Mouse (Mus musculus) midbrain, embryonic 15.5 days (tissue): ENCODE measurements at regions not wholly inside any gene's neighbourhood (a gene's known extent, or its start where the extent isn't known, plus 50 kb on each side); places are given as distances from the start of the nearest gene placed in this dataset.
A peak's percentile ranks its signal among the peaks of the same experiment; 100 is the strongest.
"Not testable (repeated sequence)": the region's sequence is repeated elsewhere in the genome, so short reads cannot be mapped to it uniquely, and the experiment has no call there.

Experiments
- ATAC-seq: fragments of 200-750 bp; cut with Nextera tagmentation; replicated peaks from 2 replicates; pipeline ENCODE4 v1.8.0; 2017; ENCODE audit warnings: moderate TSS enrichment
- H3K27ac ChIP-seq: fragments of 300-500 bp; sonication (generic); 2 replicates; pipeline ENCODE4 v1.5.1; 2015; ENCODE audit warnings: mild to moderate bottlenecking, inconsistent platforms
- H3K27me3 ChIP-seq: fragments of 300-500 bp; sonication (generic); replicated peaks from 2 replicates; pipeline ENCODE4 v1.6.1; 2015; ENCODE audit warnings: inconsistent platforms
- H3K36me3 ChIP-seq: fragments of 300-500 bp; sonication (generic); replicated peaks from 2 replicates; pipeline ENCODE4 v1.6.1; 2015; ENCODE audit warnings: inconsistent platforms
- H3K4me1 ChIP-seq: fragments of 300-500 bp; sonication (generic); 2 replicates; pipeline ENCODE4 v1.6.1; 2015; ENCODE audit warnings: inconsistent platforms
- H3K4me2 ChIP-seq: fragments of 300-500 bp; sonication (generic); 2 replicates; pipeline ENCODE4 v1.6.1; 2015; ENCODE audit warnings: inconsistent platforms, mild to moderate bottlenecking, moderate library complexity
- H3K4me3 ChIP-seq: fragments of 300-500 bp; sonication (generic); 2 replicates; pipeline ENCODE4 v1.5.1; 2015; ENCODE audit warnings: mild to moderate bottlenecking, inconsistent platforms
- H3K9ac ChIP-seq: fragments of 300-500 bp; sonication (generic); 2 replicates; pipeline ENCODE4 v1.6.1; 2015; ENCODE audit warnings: mild to moderate bottlenecking, inconsistent platforms
- H3K9me3 ChIP-seq: fragments of 300-500 bp; sonication (generic); 2 replicates; pipeline ENCODE4 v1.6.1; 2016; ENCODE audit warnings: inconsistent platforms
- WGBS: fragments of 180-500 bp; shearing (Covaris S2); methylation state at CpG from one replicate; pipeline ENCODE4 v1.1.7; 2015; ENCODE audit warnings: mixed read lengths; 5-methylcytosine and 5-hydroxymethylcytosine counted together

DNA sequence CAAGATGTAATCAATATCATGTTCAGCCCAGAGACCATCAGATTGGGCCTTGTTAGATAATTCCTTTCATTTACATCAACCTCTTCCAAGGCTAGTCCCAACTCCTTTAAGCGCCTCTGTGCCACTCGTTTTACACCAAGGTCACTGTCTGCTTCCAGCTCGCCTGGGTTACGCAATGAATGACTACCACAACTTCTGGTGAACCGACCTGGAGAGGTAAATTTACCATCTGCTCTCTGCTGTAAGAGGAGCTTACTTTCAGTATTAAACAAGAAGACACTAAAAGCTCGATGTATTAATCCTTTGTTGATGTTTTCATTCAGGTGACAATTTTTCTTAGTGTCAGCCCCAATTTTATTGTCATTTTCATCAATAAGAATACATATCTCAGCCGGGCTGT lies 51.7 kb upstream of the Fam174b start:
- H3K4me1 ChIP-seq: peaks cover 2% of the 10 kb centered on the region; the same call in 1 of the 2 replicates
- H3K36me3 ChIP-seq: no peaks in the 10 kb centered on the region
- H3K27ac ChIP-seq: no peak overlapping the region
- 91% methylated on average over 7 of the region's 7 CpGs for WGBS
- no peak overlapping the region for H3K9ac ChIP-seq
- no peak for ATAC-seq
- H3K9me3 ChIP-seq: no peaks in the 10 kb centered on the region
- H3K27me3 ChIP-seq: no peaks in the 10 kb centered on the region
- H3K4me3 ChIP-seq: no peak overlapping the region
- no peak overlapping the region for H3K4me2 ChIP-seq

DNA sequence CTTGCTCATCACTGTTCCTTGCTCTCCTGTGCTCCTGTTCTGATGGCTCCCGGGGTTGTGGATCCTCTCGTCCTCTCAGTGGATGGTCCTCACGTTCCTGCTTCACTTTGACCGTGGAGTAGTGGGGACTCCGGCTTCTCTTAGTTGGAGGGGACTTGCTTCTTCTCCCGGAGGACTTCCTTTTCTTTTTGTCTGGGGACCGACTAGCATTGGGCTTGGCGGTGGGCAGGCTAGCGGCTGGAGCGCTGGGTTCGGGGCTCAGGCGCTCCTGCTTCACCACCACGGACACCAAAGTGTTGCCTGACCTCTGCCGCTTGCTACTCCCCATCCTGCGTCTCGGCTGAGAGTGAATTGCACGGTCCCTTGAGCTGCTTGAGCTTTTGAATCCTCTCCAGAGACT lies 53.9 kb upstream of the Fam174b start:
- not testable (repeated sequence) for H3K27me3 ChIP-seq, H3K36me3 ChIP-seq, H3K9me3 ChIP-seq, H3K9ac ChIP-seq, H3K4me3 ChIP-seq, H3K4me2 ChIP-seq, ATAC-seq, H3K27ac ChIP-seq
- 95% methylated on average over 16 of the region's 17 CpGs for WGBS
- peaks cover 12% of the 10 kb centered on the region for H3K4me1 ChIP-seq

DNA sequence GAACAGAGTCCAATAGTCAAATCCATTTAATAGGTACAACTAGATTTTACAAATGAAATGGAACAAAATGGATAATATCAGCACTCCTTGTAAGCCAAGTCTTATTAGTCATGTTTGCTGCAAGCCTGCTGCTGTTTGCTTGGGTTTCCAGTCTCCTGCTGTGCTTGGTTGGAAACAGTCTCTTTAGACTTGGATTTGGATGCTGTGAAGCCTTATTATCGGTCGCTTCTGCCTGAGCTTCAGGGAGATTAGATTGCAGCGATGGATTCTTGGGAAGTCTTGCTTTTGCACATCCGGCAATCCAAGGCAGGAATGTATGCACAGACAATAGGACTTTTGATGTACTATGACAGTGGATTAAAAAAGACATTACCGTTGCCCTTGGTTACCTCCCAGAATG lies 57.3 kb upstream of the Fam174b start:
- WGBS: 8% methylated on average over 5 of the region's 5 CpGs
- ATAC-seq: no peak
- peaks cover 12% of the 10 kb centered on the region for H3K4me1 ChIP-seq
- H3K4me2 ChIP-seq: no peak overlapping the region
- no peak overlapping the region for H3K4me3 ChIP-seq
- H3K27ac ChIP-seq: 0 out of 2 replicates have a peak overlapping the region, but pooled peaks have one; percentile 34
- H3K36me3 ChIP-seq: no peaks in the 10 kb centered on the region
- H3K9ac ChIP-seq: no peak overlapping the region
- no peaks in the 10 kb centered on the region for H3K27me3 ChIP-seq
- H3K9me3 ChIP-seq: no peaks in the 10 kb centered on the region

DNA sequence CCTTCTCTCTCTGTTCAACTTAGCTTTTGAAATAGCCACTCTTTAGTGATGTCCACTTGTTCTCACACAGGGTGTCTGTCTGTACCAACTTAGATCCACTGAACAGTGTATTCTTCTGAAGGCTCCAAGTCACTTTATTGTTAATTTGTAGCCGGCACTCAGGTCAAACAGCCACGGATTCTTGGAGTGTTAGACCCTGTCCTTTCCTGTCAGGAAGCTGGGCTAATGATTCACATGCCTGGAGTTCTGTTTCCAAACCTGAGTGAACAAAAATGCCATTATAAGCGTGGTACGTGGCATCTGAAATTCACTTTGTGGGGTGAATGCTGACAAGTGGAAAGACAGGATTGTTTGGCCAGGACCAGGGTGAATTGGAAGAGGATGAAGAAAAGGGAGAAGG lies 69.5 kb upstream of the Fam174b start:
- Histone ChIP-seq H3K27me3 (no peaks in the 10 kb centered on the region), H3K4me3 (no peak overlapping the region), H3K27ac (no peak overlapping the region), H3K36me3 (no peaks in the 10 kb centered on the region), H3K4me2 (no peak overlapping the region), H3K9me3 (no peaks in the 10 kb centered on the region), H3K9ac (no peak overlapping the region), H3K4me1 (no peaks in the 10 kb centered on the region)
- 71% methylated on average over 4 of the region's 4 CpGs for WGBS
- no peak for ATAC-seq

DNA sequence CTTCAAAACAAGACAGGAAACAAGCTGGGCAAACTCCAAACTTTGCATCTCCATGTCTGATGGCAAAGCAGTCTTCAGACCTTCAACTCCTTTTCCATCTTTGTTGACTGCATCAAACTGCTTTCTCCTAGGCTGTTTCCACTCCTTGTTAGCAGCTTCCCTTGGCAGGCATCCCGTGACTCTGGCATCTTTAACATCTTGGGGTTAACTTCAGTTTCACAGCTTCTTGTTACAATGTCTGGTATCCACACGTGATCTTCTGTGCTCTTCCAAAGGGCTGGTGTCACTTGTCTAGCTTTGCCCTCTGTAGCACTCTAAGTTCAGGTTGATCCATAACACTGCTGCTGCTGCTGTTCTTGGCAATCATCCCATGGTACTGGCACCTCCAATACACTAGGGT lies 71.3 kb upstream of the Fam174b start:
- ATAC-seq: no peak

DNA sequence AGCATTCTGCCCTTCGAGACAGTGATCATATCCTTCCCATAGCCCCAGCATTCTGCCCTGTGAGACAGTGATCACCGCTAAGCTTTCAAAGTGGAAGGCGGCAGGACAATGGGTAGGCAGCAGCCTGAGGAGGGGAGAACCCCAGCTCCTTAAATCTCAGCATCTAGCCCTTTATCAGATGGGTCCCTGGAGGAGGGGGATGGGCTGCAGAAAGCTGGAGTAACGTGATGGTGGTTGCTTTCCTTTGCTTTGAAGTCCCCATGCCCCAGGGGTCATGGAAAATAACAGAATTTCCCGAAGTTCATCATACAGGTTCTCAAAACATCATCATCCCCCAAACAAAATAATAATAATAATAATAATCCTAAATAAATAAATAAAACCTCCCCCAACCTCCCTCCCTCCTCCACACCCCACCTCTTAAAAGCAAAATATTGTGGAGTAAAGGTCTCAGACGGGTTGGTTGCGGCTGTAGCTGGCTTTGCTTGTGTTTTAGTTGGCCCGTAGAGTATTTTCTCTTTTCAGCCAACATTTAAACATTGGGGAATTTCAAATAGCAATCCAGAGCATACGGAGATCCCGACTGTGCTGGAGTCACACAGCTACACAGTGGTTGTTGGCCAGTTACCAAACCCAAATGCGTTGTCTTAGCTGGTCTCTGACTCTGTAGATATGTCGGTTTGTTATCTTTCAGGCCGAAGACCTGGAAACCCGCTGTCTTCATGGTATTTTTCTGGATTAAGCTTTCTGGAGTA lies 73.0 kb upstream of the Fam174b start:
- WGBS: 74% methylated on average over 14 of the region's 14 CpGs
- H3K9ac ChIP-seq: no peak overlapping the region
- H3K36me3 ChIP-seq: no peaks in the 10 kb centered on the region
- H3K4me3 ChIP-seq: no peak overlapping the region
- no peak overlapping the region for H3K4me2 ChIP-seq
- H3K27ac ChIP-seq: no peak overlapping the region
- no peaks in the 10 kb centered on the region for H3K27me3 ChIP-seq
- no peaks in the 10 kb centered on the region for H3K4me1 ChIP-seq
- no peaks in the 10 kb centered on the region for H3K9me3 ChIP-seq
- no peak for ATAC-seq

More for the DNA sequence above, 71.3 kb upstream of the Fam174b start:
- H3K4me3 ChIP-seq: no peak overlapping the region
- no peak overlapping the region for H3K4me2 ChIP-seq
- H3K36me3 ChIP-seq: no peaks in the 10 kb centered on the region
- H3K27ac ChIP-seq: no peak overlapping the region
- H3K27me3 ChIP-seq: no peaks in the 10 kb centered on the region
- 80% methylated on average over 2 of the region's 2 CpGs for WGBS
- H3K9ac ChIP-seq: no peak overlapping the region
- no peaks in the 10 kb centered on the region for H3K9me3 ChIP-seq
- no peaks in the 10 kb centered on the region for H3K4me1 ChIP-seq

DNA sequence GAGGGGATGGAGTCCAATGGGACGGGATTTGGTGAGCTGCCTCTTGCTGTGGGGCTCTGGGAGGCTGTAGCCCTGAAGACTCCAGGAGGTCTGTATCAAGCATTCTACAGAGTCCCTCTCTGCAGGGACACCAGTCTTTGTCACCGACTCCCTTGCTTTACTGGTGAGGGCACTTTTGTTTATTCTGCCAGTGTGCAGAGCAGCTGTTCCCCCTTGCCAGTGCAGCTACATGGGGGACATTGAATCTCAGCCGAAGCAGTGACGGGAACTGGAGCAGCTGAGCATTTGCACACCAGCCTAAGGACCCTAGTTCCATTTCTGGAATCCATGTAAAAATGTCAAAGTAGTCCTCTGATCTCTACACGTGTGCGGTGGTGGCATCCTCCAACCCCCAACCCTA lies 75.1 kb upstream of the Fam174b start:
- WGBS: 53% methylated on average over 6 of the region's 6 CpGs
- no peak overlapping the region for H3K4me2 ChIP-seq
- no peaks in the 10 kb centered on the region for H3K36me3 ChIP-seq
- H3K4me1 ChIP-seq: no peaks in the 10 kb centered on the region
- no peaks in the 10 kb centered on the region for H3K27me3 ChIP-seq
- H3K9ac ChIP-seq: no peak overlapping the region
- no peak overlapping the region for H3K4me3 ChIP-seq
- no peak for ATAC-seq
- no peaks in the 10 kb centered on the region for H3K9me3 ChIP-seq
- no peak overlapping the region for H3K27ac ChIP-seq

DNA sequence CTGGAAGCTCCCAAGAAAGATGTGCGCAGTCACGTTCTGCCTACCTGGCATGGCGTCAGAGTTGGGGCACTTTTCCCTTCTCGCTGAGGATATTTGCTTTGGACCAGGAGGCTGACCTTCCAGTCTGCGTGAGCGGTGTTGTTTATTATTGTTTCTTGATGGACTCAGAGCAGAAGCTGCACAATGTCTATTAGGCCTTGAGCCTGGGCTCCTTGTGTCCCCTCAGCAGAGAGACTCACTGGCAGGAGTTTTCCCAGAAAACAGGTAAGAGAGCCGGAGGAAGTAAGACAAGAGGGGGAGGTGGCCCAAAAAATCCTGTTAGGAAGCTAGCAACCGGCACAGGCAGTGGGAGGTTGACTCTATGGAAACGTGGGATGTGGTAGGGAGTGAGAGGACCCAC lies 77.6 kb upstream of the Fam174b start:
- H3K4me1 ChIP-seq: no peaks in the 10 kb centered on the region
- 81% methylated on average over 9 of the region's 9 CpGs for WGBS
- H3K27ac ChIP-seq: no peak overlapping the region
- no peaks in the 10 kb centered on the region for H3K27me3 ChIP-seq
- H3K9ac ChIP-seq: no peak overlapping the region
- no peaks in the 10 kb centered on the region for H3K9me3 ChIP-seq
- no peaks in the 10 kb centered on the region for H3K36me3 ChIP-seq
- H3K4me2 ChIP-seq: no peak overlapping the region
- ATAC-seq: no peak
- H3K4me3 ChIP-seq: no peak overlapping the region

DNA sequence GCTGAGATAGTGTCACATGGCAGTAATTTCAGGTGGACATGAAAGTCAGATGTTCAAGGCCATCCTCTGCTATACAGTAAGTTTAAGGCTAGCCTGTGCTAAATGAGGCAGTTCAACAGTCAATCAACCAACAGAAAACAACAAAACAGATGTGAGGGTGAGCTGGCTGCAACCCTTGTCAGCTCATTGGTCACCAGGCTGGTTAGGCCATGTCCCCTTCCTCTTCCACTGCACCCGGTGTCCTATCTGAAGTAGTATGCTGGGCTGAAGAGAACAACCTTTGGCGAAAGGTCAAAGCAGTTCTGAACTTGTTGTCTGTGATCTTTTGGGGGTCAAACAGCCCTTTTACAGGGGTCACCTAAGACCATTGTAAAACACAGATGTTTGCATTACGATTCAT lies 78.2 kb upstream of the Fam174b start:
- Histone ChIP-seq H3K4me2 (no peak overlapping the region), H3K36me3 (no peaks in the 10 kb centered on the region), H3K27me3 (no peaks in the 10 kb centered on the region), H3K9me3 (no peaks in the 10 kb centered on the region), H3K9ac (no peak overlapping the region), H3K4me1 (no peaks in the 10 kb centered on the region), H3K4me3 (no peak overlapping the region), H3K27ac (no peak overlapping the region)
- ATAC-seq: no peak
- WGBS: 90% methylated on average over 3 of the region's 3 CpGs

DNA sequence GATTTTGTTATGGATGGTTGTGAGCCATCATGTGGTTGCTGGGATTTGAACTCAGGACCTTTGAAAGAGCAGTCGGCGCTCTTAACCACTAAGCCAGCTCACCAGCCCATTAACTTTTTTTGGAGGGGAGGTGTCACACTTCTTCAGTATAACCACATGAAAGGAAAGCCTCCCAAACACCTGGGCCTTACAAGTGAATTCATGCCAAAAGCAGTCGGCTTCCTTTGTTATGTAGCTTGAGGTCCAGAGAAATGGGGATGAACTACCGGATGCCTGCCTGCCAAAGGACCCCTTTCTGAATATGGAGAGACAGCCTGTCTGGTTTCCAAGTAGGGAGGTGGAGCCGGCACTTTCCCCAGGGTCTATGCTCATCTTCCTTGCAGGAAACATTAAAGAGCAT lies 80.6 kb upstream of the Fam174b start:
- Histone ChIP-seq H3K27me3 (no peaks in the 10 kb centered on the region), H3K4me1 (peaks cover 6% of the 10 kb centered on the region), H3K4me2 (no peak overlapping the region), H3K27ac (no peak overlapping the region), H3K9me3 (no peaks in the 10 kb centered on the region), H3K9ac (no peak overlapping the region), H3K36me3 (no peaks in the 10 kb centered on the region), H3K4me3 (no peak overlapping the region)
- WGBS: 82% methylated on average over 5 of the region's 5 CpGs
- no peak for ATAC-seq

DNA sequence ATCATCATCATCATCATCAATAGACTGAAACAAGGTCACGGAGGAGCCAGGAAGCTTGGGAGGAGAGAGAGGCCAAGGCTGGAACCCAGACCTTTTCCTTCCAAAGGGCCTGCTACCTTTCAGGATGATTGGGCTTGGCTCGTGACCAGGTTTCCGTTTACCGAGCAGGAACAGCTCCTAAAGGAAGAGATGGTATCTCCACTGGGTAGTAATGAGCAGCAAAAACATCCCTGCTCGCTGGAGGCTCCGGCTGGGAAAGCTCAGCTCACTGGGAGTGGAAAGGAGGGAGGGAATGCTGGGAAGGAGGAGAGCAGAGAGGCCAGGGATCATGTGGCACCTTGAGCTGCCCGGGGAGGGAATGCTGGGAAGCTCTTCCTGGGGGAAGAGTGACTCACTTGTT lies 82.8 kb upstream of the Fam174b start:
- H3K4me2 ChIP-seq: no peak overlapping the region
- H3K4me3 ChIP-seq: no peak overlapping the region
- peaks cover 11% of the 10 kb centered on the region for H3K4me1 ChIP-seq
- H3K27ac ChIP-seq: no peak overlapping the region
- H3K9ac ChIP-seq: no peak overlapping the region
- H3K9me3 ChIP-seq: no peaks in the 10 kb centered on the region
- WGBS: 75% methylated on average over 7 of the region's 7 CpGs
- ATAC-seq: no peak
- no peaks in the 10 kb centered on the region for H3K36me3 ChIP-seq
- H3K27me3 ChIP-seq: no peaks in the 10 kb centered on the region

DNA sequence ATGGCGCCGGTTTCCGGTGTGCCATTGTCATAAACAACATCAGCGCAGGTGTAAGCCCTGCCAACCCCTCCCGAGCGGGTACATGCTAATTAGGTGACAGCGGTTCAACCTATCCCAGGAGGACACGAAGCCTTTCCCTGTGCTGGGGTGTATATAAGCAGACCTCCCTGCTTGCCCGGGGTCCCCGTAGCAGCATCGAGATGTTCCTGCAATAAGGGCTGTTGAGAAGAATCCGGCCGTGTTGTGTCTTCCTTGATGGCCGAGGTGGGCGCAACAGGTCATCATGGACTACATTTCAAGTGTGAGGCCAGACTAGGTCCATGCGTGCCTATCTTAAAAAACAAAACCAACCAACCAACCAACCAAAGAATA lies 83.7 kb upstream of the Fam174b start:
- H3K27ac ChIP-seq, H3K9ac ChIP-seq, H3K4me3 ChIP-seq, H3K4me2 ChIP-seq, H3K9me3 ChIP-seq, ATAC-seq, H3K36me3 ChIP-seq, H3K27me3 ChIP-seq: not testable (repeated sequence)
- peaks cover 11% of the 10 kb centered on the region for H3K4me1 ChIP-seq
- WGBS: 97% methylated on average over 16 of the region's 16 CpGs

DNA sequence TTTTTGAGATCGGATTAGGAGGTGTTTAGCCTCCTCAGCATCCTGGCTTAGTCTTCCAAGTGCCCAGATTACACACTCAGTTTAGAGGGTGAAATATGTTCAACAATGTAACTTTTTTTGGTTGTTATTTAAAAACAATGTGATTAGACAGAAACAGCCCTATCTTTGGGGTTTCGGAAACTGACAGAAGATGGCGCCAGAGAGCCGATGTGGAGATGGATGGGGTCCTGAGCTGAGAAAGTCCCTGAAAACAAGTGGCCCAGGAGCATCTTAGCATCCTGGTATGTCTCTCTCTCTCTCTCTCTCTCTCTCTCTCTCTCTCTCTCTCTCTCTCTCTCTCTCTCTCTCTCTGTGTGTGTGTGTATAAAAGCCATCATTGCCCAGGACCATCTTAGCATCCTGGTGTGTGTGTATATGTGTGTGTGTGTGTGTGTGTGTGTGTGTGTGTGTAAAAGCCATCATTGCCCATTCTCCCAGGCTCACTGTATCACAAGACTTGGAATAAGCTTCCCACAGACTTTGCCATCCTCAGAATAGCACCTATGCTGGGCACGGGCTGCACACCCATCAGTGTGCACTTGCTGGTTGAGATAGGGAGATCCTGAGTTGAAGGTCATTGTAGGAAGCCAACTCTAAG lies 84.2 kb upstream of the Fam174b start:
- 31% methylated on average over 5 of the region's 5 CpGs for WGBS
- Histone ChIP-seq H3K36me3 (no peaks in the 10 kb centered on the region), H3K27ac (no peak overlapping the region), H3K4me2 (no peak overlapping the region), H3K4me1 (peaks cover 11% of the 10 kb centered on the region), H3K4me3 (no peak overlapping the region), H3K9me3 (no peaks in the 10 kb centered on the region), H3K9ac (no peak overlapping the region), H3K27me3 (no peaks in the 10 kb centered on the region; the same call in 1 of the 2 replicates)
- peak; percentile 75; the same call in 1 of the 2 replicates for ATAC-seq
